Mouse (Mus musculus) neural tube, embryonic 12.5 days (tissue): ENCODE measurements around the gene Dmc1. TPM values are rescaled to one million over a fixed set of nuclear protein-coding genes. Genes with fewer than 3 reads are reported as not detected.

Experiments
- ATAC-seq: fragments of 200-750 bp; cut with Nextera tagmentation; 2 replicates; pipeline ENCODE4 v1.8.0; 2017; ENCODE audit warnings: low read depth, mild to moderate bottlenecking, moderate TSS enrichment, moderate library complexity; ENCODE audit not compliant: low FRiP score
- H3K27ac ChIP-seq: fragments of 300-500 bp; sonication (generic); 2 replicates; pipeline ENCODE4 v1.5.1; 2016
- H3K27me3 ChIP-seq: fragments of 300-500 bp; sonication (generic); replicated peaks from 2 replicates; pipeline ENCODE4 v1.6.1; 2016; ENCODE audit warnings: mild to moderate bottlenecking
- H3K36me3 ChIP-seq: fragments of 300-500 bp; sonication (generic); 2 replicates; pipeline ENCODE4 v1.6.1; 2016; ENCODE audit warnings: mild to moderate bottlenecking
- H3K4me1 ChIP-seq: fragments of 300-500 bp; sonication (generic); 2 replicates; pipeline ENCODE4 v1.6.1; 2016
- H3K4me2 ChIP-seq: fragments of 300-500 bp; sonication (generic); replicated peaks from 2 replicates; pipeline ENCODE4 v1.6.1; 2016; ENCODE audit warnings: mild to moderate bottlenecking
- H3K4me3 ChIP-seq: fragments of 300-500 bp; sonication (generic); 2 replicates; pipeline ENCODE4 v1.5.1; 2016
- H3K9ac ChIP-seq: fragments of 300-500 bp; sonication (generic); 2 replicates; pipeline ENCODE4 v1.6.1; 2016; ENCODE audit warnings: mild to moderate bottlenecking
- H3K9me3 ChIP-seq: fragments of 300-500 bp; sonication (generic); 2 replicates; pipeline ENCODE4 v1.6.1; 2016; ENCODE audit warnings: mild to moderate bottlenecking
- WGBS: fragments of 180-500 bp; shearing (Covaris S2); methylation state at CpG from one replicate; pipeline ENCODE4 v1.1.7; 2016; 5-methylcytosine and 5-hydroxymethylcytosine counted together
- polyA plus RNA-seq: library from polyadenylated mRNA; unstranded; fragments of >200 nt; fragmentation: Nextera tagmentation; extraction: Ambion mirVana; gene quantifications from 2 replicates; pipeline ENCODE4 v1.2.1, GENCODE M21; 2016

Gene Dmc1
- polyA plus RNA-seq, 1 experiment from 2014 or later, result 1.4 TPM

DNA sequence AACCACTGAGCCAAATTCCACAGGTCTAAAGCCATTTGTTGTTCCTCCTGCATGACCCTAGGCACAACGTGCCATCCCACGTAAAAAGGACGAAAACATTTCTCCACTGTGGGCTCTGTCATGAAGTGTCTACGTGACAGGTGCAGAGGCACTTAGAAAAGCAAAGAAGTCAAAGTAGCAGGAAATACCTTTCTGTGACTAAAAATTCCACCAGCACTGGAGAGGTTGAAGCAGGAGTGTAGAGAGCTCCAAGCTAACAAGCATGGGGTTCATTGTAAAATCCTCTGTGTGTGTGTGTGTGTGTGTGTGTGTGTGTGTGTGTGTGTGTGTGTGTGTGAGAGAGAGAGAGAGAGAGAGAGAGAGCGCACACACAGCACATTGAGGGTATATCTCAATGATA is 52.3 kb downstream of the Dmc1 start:
- Histone ChIP-seq H3K27me3 (no peaks in the 10 kb centered on the region), H3K4me2 (no peak overlapping the region), H3K9me3 (no peaks in the 10 kb centered on the region), H3K4me3 (no peak overlapping the region), H3K36me3 (no peaks in the 10 kb centered on the region), H3K9ac (no peak overlapping the region), H3K4me1 (no peaks in the 10 kb centered on the region), H3K27ac (no peak overlapping the region)
- no peak for ATAC-seq
- 83% methylated on average over 5 of the region's 5 CpGs for WGBS

- Histone ChIP-seq H3K36me3 (peaks cover 11% of the 10 kb centered on the region), H3K27me3 (no peaks in the 10 kb centered on the region)
- no peak for ATAC-seq
Measured at GRCm38 (mm10) chr15:79548226-79548625, 56.7 kb downstream of the Dmc1 start.

DNA sequence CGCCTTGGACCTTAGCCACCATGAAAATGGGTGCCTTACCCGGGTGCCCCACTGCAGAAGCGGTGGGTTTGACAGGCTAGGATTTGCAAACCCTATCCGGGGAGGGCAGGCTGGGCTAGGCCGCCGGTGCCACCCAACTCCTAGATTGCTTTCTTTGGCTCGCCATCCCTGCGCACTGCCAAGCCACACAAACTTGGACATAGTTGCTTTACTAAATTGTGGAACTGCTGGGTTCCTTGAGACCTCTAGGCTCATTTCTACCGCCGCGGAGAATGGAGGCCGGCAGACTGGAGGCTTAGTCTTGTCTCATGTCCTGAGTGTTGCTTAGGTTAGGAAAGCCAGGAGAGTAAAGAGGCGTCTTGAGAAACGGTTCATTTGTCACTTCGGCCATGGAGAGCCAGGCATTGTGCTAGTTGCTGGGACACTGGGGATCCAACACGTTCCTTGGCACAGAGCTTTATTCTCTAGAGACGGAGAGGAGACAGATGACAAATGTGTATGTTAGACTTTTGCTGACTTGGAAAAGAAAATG is 57.6 kb downstream of the Dmc1 start:
- Histone ChIP-seq H3K27ac (peak overlapping the region; percentile 93), H3K27me3 (no peaks in the 10 kb centered on the region), H3K9ac (peak overlapping the region; percentile 56; the same call in 1 of the 2 replicates), H3K9me3 (no peaks in the 10 kb centered on the region), H3K4me2 (peak overlapping the region; percentile 89), H3K36me3 (peaks cover 20% of the 10 kb centered on the region), H3K4me1 (peaks cover 22% of the 10 kb centered on the region), H3K4me3 (peak overlapping the region; percentile 87)
- 79% methylated on average over 17 of the region's 17 CpGs for WGBS
- no peak for ATAC-seq

More at GRCm38 (mm10) chr15:79548226-79548625, 56.7 kb downstream of the Dmc1 start:
- Histone ChIP-seq H3K4me1 (peaks cover 21% of the 10 kb centered on the region), H3K27ac (no peak overlapping the region), H3K4me3 (no peak overlapping the region), H3K4me2 (no peak overlapping the region), H3K9ac (no peak overlapping the region), H3K9me3 (no peaks in the 10 kb centered on the region)
- WGBS, result 96% methylated on average over 2 of the region's 2 CpGs

GRCm38 (mm10) chr15:79546410-79547288 is 58.3 kb downstream of the Dmc1 start, which contains the start of gene Ddx17:
TSS of gene Ddx17 (minus strand) at chr15:79546741.
- ATAC-seq, result peak; percentile 98
- WGBS, result 2% methylated on average over 84 of the region's 84 CpGs
- peaks cover 27% of the 10 kb centered on the region for H3K36me3 ChIP-seq

DNA sequence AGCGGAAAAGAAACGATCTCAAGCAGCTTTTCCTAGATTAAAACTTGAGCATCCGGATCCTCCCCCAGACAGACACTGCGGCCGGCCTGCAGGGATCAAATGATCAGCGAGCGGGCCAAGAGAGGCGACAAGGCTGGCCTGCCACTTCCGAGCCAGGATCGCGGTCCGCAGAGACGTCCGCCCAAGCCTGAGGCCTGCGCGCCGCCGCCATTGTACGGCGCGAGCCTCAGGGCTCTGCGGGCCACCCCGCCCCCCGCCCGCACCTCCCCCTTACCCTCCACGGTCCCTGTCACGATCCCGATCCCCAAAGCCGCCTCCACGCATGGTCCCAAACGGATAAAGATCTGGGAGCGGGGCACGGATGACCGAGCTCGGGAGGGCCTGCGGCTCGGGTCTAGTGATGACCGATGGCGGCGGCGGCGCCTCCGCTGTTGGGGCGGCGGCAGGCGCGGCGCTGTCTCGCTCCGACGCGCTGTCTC is 58.9 kb downstream of the Dmc1 start:
- H3K36me3 ChIP-seq, result peaks cover 34% of the 10 kb centered on the region
- peak overlapping the region; percentile 96 for H3K27ac ChIP-seq
- peak overlapping the region; percentile 94 for H3K9ac ChIP-seq
- peaks cover 22% of the 10 kb centered on the region for H3K4me1 ChIP-seq
- peak; percentile 83 for ATAC-seq
- no peaks in the 10 kb centered on the region for H3K27me3 ChIP-seq
- no peaks in the 10 kb centered on the region for H3K9me3 ChIP-seq
- peak overlapping the region; percentile 89 for H3K4me2 ChIP-seq
- H3K4me3 ChIP-seq, result peak overlapping the region; percentile 87
- under 1% methylated on average over 49 of the region's 52 CpGs for WGBS

More at GRCm38 (mm10) chr15:79546410-79547288, 58.3 kb downstream of the Dmc1 start, which contains the start of gene Ddx17:
- Histone ChIP-seq H3K4me1 (peaks cover 22% of the 10 kb centered on the region), H3K27me3 (no peaks in the 10 kb centered on the region), H3K9me3 (no peaks in the 10 kb centered on the region), H3K4me3 (peak within 1 kb of the TSS; percentile 87), H3K9ac (peak within 1 kb of the TSS; percentile 94), H3K27ac (peak within 1 kb of the TSS; percentile 96), H3K4me2 (peak within 1 kb of the TSS; percentile 89)

GRCm38 (mm10) chr15:79545496-79545895 is 59.4 kb downstream of the Dmc1 start:
- WGBS, result 8% methylated on average over 3 of the region's 3 CpGs
- Histone ChIP-seq H3K9ac (peak overlapping the region; percentile 94), H3K4me1 (peaks cover 22% of the 10 kb centered on the region), H3K4me2 (peak overlapping the region; percentile 89), H3K27ac (peak overlapping the region; percentile 96; the same call in 1 of the 2 replicates), H3K36me3 (peaks cover 39% of the 10 kb centered on the region), H3K4me3 (peak overlapping the region; percentile 87), H3K9me3 (no peaks in the 10 kb centered on the region), H3K27me3 (no peaks in the 10 kb centered on the region)
- ATAC-seq, result no peak

DNA sequence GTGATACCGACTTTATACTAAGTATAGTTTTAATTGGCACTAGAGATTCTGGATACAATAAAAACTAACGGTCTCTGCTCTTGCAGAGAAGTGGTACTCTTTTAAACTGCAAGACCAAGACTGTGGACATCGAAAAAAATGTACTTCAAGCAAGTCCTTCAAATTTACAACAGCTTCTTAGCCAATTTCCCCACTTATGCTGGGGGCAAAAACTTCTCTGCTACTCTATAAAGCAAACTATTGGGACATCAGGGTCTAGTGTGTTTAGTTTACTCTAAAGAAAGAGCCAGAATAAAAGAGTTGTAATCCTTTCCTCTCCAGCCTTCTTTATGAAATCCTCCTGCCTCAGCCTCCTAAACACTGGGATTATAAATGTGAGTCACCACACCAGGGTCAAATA is 60.9 kb downstream of the Dmc1 start:
- no peak overlapping the region for H3K4me3 ChIP-seq
- WGBS, result 95% methylated on average over 3 of the region's 3 CpGs

GRCm38 (mm10) chr15:79533796-79534195 is 71.1 kb downstream of the Dmc1 start:
- no peak for ATAC-seq
- WGBS, result 91% methylated on average over 3 of the region's 3 CpGs
- peaks cover 97% of the 10 kb centered on the region for H3K36me3 ChIP-seq
- H3K4me3 ChIP-seq, result no peak overlapping the region
- no peaks in the 10 kb centered on the region for H3K27me3 ChIP-seq
- no peak overlapping the region for H3K9ac ChIP-seq
- no peaks in the 10 kb centered on the region for H3K9me3 ChIP-seq
- no peak overlapping the region for H3K4me2 ChIP-seq
- no peak overlapping the region for H3K27ac ChIP-seq
- H3K4me1 ChIP-seq, result no peaks in the 10 kb centered on the region

More for the DNA sequence above, 60.9 kb downstream of the Dmc1 start:
- no peak overlapping the region for H3K27ac ChIP-seq
- H3K4me1 ChIP-seq, result peaks cover 22% of the 10 kb centered on the region
- no peaks in the 10 kb centered on the region for H3K27me3 ChIP-seq
- no peaks in the 10 kb centered on the region for H3K9me3 ChIP-seq
- H3K4me2 ChIP-seq, result peak overlapping the region; percentile 89
- H3K9ac ChIP-seq, result no peak overlapping the region
- ATAC-seq, result no peak
- H3K36me3 ChIP-seq, result peaks cover 54% of the 10 kb centered on the region

- H3K9me3 ChIP-seq, result no peaks in the 10 kb centered on the region
- 80% methylated on average over 7 of the region's 7 CpGs for WGBS
Measured at GRCm38 (mm10) chr15:79529935-79530334, 75.0 kb downstream of the Dmc1 start.

DNA sequence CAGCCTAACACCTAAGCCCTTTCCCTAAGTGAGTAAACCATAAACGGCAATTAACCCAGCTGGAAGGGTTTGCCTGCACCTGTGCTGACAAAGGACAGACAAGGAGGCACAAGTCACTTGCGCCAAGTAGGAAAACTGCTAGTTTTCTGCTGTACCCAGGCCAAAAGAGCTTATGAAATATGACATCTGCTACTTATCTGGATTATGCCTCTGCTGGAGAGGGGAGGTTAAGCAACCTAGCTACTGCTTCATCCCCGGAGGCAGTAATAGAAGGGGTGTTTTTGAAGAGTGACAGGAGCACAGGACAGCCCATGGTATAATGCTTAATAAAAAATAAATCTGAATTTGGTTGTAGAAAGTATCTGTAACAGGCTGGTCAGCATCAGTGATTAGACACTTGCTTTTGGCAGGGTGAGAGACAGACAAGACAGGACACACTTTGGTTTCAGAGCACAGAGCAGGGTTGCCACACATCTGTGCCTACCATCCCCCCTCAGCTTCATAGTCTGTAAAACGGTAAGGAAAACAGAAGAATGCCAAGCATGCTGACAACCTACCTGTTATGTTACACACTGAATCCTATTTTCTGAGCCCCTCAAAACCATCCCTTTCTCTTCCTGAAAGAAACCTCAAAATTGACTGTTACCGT is 76.8 kb downstream of the Dmc1 start:
- no peak overlapping the region for H3K4me2 ChIP-seq
- no peaks in the 10 kb centered on the region for H3K9me3 ChIP-seq
- no peaks in the 10 kb centered on the region for H3K27me3 ChIP-seq
- no peak overlapping the region for H3K9ac ChIP-seq
- no peak overlapping the region for H3K27ac ChIP-seq
- peaks cover 63% of the 10 kb centered on the region for H3K36me3 ChIP-seq
- no peak overlapping the region for H3K4me3 ChIP-seq
- H3K4me1 ChIP-seq, result no peaks in the 10 kb centered on the region
- no peak for ATAC-seq
- 87% methylated on average over 5 of the region's 5 CpGs for WGBS

More at GRCm38 (mm10) chr15:79529935-79530334, 75.0 kb downstream of the Dmc1 start:
- Histone ChIP-seq H3K27me3 (no peaks in the 10 kb centered on the region), H3K36me3 (peaks cover 81% of the 10 kb centered on the region), H3K9ac (no peak overlapping the region), H3K4me2 (no peak overlapping the region), H3K27ac (no peak overlapping the region), H3K4me3 (no peak overlapping the region), H3K4me1 (no peaks in the 10 kb centered on the region)
- no peak for ATAC-seq

- ATAC-seq, result no peak
- no peak overlapping the region for H3K4me2 ChIP-seq
Measured at GRCm38 (mm10) chr15:79527192-79527591, 77.7 kb downstream of the Dmc1 start.

More at GRCm38 (mm10) chr15:79527192-79527591, 77.7 kb downstream of the Dmc1 start:
- H3K27ac ChIP-seq, result no peak overlapping the region
- H3K9ac ChIP-seq, result no peak overlapping the region
- no peaks in the 10 kb centered on the region for H3K4me1 ChIP-seq
- H3K36me3 ChIP-seq, result peaks cover 55% of the 10 kb centered on the region
- no peaks in the 10 kb centered on the region for H3K9me3 ChIP-seq
- 81% methylated on average over 4 of the region's 4 CpGs for WGBS
- no peak overlapping the region for H3K4me3 ChIP-seq
- no peaks in the 10 kb centered on the region for H3K27me3 ChIP-seq
